Mouse (Mus musculus): Measurements from ENCODE around the gene Rabgef1. TPM values are rescaled to one million over a fixed set of nuclear protein-coding genes. Genes with fewer than 3 reads are reported as not detected.

Rabgef1 gene
- 34.3 and 35.2 TPM in 2 replicates for polyA plus RNA-seq (2016; fragmentation: Nextera tagmentation; extraction: Ambion mirVana)

DNA sequence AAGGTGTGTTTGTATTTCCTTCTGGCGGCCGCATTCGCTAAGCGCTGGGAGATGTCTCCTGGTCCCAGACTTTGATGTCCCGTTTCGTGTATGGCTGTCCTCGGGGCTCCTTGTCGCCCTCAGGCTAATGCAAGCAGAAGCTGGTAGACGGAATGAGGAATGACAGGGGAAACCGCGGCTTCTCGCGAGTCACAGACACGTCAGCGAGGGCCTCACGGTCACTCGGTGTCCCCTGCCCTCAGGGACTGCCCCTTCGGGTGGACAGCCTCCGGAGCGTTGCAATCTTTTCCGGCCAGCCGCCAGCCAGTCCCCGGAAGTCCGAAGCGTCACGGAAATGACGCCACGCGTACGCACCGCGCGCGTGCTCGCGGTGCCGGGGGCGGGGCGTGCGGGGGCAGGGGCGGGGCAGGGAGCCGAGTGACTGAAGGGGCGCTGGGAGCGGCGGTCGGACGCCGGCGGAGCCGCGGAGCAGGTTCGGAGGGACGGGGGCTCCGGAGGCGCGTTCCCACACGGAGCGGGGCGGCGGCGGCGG, at the start of gene Rabgef1:
Rabgef1 (plus strand) TSS at position 376 of the 532 bp plus-strand sequence.
- no peaks in the 10 kb centered on the region for H3K36me3 ChIP-seq
- under 1% methylated on average over 57 of the region's 62 CpGs for WGBS
- peak within 1 kb of the TSS; percentile 86 for H3K4me3 ChIP-seq
- H3K4me2 ChIP-seq (replicated peaks) = peak within 1 kb of the TSS; percentile 71
- no peaks in the 10 kb centered on the region for H3K27me3 ChIP-seq (replicated peaks)
- H3K9ac ChIP-seq = peak within 1 kb of the TSS; percentile 87
- peak; percentile 93 for ATAC-seq (ENCODE audit: low FRiP score, low read depth)
- H3K27ac ChIP-seq = peak within 1 kb of the TSS; percentile 46; the same call in 1 of the 2 replicates
- H3K9me3 ChIP-seq = no peaks in the 10 kb centered on the region
- peaks cover 18% of the 10 kb centered on the region for H3K4me1 ChIP-seq

DNA sequence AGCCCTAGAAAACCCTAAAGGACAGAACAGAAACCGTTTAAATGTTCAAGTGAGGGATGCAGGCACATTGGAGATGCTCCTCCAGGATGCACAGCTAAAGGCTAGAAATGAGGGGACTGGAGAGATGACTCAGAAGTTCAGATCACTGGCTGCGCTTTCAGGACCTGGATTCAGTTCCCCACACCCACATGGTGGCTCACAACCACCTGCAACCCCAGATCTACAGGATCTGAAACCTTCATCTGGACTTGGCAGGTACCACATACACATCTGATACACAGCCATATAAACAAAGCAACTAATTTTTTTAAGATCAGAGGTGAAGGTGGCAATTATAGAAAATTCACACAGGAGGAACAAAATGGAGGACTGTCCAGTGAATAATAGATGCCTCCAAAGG, 49.2 kb upstream of the Rabgef1 start:
- Histone ChIP-seq H3K27me3 (replicated peaks) (no peaks in the 10 kb centered on the region), H3K4me1 (peaks cover 6% of the 10 kb centered on the region; the same call in 1 of the 2 replicates), H3K9ac (no peak overlapping the region), H3K36me3 (no peaks in the 10 kb centered on the region), H3K27ac (no peak overlapping the region), H3K4me3 (no peak overlapping the region), H3K9me3 (no peaks in the 10 kb centered on the region), H3K4me2 (replicated peaks) (no peak overlapping the region)
- WGBS = 94% methylated on average over 2 of the region's 2 CpGs
- ATAC-seq (ENCODE audit: low FRiP score, low read depth) = no peak

DNA sequence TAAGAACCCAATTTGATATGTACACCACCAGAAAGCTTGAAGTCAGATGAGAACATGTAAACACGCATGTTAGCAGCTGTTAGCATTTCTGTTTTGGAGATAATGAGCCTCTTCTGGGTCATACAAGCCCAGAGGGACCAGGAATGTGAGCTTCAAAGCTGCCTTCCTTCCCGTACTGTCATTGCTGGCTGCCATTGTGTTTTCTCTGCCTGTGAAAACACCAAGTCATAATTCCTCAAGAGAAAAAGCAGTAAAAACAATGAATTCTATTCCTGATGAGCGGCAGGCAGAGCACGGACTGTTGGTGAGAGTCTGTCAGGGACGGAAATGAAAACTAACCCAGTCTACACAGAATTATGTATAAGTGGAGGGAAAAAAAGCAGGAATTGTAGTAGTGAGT, 47.3 kb upstream of the Rabgef1 start:
- WGBS = 68% methylated on average over 5 of the region's 5 CpGs
- Histone ChIP-seq H3K9ac (no peak overlapping the region), H3K36me3 (no peaks in the 10 kb centered on the region), H3K4me2 (replicated peaks) (no peak overlapping the region), H3K4me3 (no peak overlapping the region), H3K27ac (no peak overlapping the region), H3K27me3 (replicated peaks) (no peaks in the 10 kb centered on the region), H3K4me1 (peaks cover 11% of the 10 kb centered on the region; the same call in 1 of the 2 replicates), H3K9me3 (no peaks in the 10 kb centered on the region)
- no peak for ATAC-seq (ENCODE audit: low FRiP score, low read depth)

DNA sequence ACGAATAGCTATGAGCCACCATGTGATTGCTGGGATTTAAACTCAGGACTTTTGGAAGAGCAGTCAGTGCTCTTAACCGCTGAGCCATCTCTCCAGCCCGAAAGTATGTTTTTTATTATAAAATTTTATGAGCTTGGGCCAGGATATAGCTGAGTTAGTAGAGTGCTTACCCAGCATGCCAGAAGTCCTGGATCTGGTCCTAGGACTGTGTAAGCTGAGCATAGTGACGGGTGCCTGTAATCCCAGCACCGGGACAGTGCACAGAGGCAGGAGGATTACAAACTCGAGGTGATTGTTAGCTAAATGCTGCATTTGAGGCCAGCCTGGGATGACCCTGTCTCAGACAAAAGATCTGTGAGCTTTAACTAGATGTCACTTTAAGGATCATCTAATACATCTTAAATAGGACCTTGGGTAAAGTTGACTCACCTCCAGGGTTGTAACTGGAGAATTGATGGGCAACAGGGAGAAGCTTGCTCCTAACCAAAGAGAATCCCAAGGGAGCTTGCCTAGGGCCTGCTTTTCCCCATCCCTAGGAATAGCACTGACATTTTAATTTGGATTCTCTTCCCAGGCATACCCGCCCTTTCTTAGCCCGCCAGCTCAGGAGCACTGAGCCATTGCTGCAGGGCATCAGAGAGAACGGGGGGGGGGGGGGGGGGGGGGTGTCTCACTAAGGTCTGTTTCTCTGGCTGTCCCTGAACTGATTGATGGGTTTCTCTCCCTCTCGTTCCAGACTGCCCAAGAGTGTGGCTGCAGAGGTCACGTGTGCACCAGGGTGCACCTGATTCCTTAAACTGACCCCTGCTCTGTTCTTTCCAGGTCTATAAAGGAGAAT, 42.7 kb upstream of the Rabgef1 start:
- 0 out of 2 replicates have a peak, but pooled peaks cover 5% of the 10 kb centered on the region for H3K4me1 ChIP-seq
- no peak overlapping the region for H3K4me2 ChIP-seq (replicated peaks)
- ATAC-seq (ENCODE audit: low FRiP score, low read depth) = no peak
- no peaks in the 10 kb centered on the region for H3K27me3 ChIP-seq (replicated peaks)
- no peak overlapping the region for H3K9ac ChIP-seq
- WGBS = 64% methylated on average over 11 of the region's 11 CpGs
- H3K4me3 ChIP-seq = no peak overlapping the region
- no peaks in the 10 kb centered on the region for H3K36me3 ChIP-seq
- H3K9me3 ChIP-seq = no peaks in the 10 kb centered on the region
- no peak overlapping the region for H3K27ac ChIP-seq

DNA sequence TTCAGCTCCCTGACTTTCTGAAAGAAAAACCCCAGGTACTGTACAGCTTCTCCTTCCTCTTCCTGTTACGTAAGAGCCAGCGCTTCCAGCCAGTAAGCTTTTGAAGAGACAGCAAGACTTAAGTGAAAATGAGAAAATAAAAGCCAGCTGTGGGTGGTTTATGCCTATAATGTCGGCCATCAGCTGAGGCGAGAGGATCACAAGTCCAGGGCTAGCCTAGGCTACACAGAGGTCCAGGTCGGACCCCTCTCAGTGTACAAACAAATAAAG, 42.1 kb upstream of the Rabgef1 start:
- Histone ChIP-seq H3K27me3 (replicated peaks) (no peaks in the 10 kb centered on the region), H3K9me3 (no peaks in the 10 kb centered on the region), H3K9ac (no peak overlapping the region), H3K4me3 (no peak overlapping the region), H3K36me3 (no peaks in the 10 kb centered on the region), H3K4me1 (0 out of 2 replicates have a peak, but pooled peaks cover 5% of the 10 kb centered on the region), H3K4me2 (replicated peaks) (no peak overlapping the region), H3K27ac (no peak overlapping the region)
- 87% methylated on average over 5 of the region's 5 CpGs for WGBS
- no peak for ATAC-seq (ENCODE audit: low FRiP score, low read depth)

DNA sequence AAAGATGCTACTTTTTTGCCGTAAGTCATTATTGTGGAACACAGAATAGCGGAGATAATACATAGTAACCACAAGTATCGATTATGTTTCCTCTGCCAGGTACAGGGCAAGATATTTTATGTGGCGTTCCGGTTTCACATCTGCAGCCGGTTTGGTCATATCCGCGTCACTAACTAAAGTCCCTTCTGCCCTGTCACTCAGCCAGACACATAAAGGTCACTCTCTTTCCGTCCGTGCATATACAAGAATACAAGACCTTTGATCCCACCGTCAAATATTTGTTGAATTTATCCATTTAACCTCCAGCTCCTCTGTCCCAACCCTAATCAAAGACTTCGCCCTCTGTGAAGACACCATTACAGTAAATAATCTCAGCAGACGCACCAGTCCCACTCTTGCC, 35.0 kb upstream of the Rabgef1 start:
- no peak overlapping the region for H3K4me3 ChIP-seq
- ATAC-seq (ENCODE audit: low FRiP score, low read depth) = no peak
- WGBS = 96% methylated on average over 13 of the region's 13 CpGs
- no peaks in the 10 kb centered on the region for H3K9me3 ChIP-seq
- H3K9ac ChIP-seq = no peak overlapping the region
- H3K36me3 ChIP-seq = peaks cover 10% of the 10 kb centered on the region; the same call in 1 of the 2 replicates
- no peak overlapping the region for H3K4me2 ChIP-seq (replicated peaks)
- no peaks in the 10 kb centered on the region for H3K4me1 ChIP-seq
- H3K27ac ChIP-seq = no peak overlapping the region
- H3K27me3 ChIP-seq (replicated peaks) = no peaks in the 10 kb centered on the region

DNA sequence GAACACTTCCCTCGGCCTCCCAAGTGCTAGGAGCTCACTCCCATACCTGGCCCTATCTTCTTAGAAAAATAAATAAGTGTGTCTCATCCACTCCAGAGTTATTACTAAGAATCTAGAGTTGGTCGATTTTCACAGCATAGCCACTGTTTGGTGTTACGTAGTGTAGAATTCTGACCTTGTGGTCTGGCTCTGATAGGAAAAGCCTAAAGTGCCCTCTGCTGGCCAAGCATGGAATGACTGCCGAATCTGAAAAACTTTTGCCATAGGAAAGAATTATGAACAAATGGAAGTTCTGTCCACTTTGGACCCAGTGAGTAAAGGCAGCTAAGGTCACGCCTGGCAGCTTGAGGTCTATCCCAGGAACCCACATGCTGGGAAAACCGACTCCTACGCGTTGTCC, 32.2 kb upstream of the Rabgef1 start:
- no peak for ATAC-seq (ENCODE audit: low FRiP score, low read depth)
- Histone ChIP-seq H3K4me1 (peaks cover 4% of the 10 kb centered on the region; the same call in 1 of the 2 replicates), H3K4me3 (no peak overlapping the region), H3K36me3 (peaks cover 10% of the 10 kb centered on the region; the same call in 1 of the 2 replicates), H3K9me3 (no peaks in the 10 kb centered on the region), H3K27ac (no peak overlapping the region), H3K27me3 (replicated peaks) (no peaks in the 10 kb centered on the region), H3K9ac (no peak overlapping the region), H3K4me2 (replicated peaks) (no peak overlapping the region)
- 35% methylated on average over 8 of the region's 8 CpGs for WGBS

DNA sequence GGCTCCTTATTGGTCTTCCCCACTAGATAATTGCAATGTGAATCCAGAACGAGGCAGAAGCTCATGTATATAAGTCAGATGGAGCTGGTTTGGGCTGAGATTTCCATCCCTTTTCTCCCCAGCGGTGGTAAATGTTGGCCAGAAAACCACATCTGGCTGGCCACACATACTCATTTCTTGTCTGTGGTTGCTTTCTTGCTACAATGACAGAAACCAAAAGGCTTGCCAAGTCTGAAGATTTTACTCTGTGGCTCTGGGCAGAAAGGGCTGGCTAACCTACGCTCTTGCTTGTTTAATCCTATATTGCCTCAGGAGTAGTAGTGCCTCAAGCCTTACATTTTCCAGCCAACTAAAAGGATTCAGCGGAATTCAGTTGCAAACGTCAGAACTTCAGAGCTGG, 30.5 kb upstream of the Rabgef1 start:
- peaks cover 2% of the 10 kb centered on the region; the same call in 1 of the 2 replicates for H3K36me3 ChIP-seq
- H3K27me3 ChIP-seq (replicated peaks) = no peaks in the 10 kb centered on the region
- no peak for ATAC-seq (ENCODE audit: low FRiP score, low read depth)
- no peak overlapping the region for H3K9ac ChIP-seq
- WGBS = 88% methylated on average over 5 of the region's 5 CpGs
- no peaks in the 10 kb centered on the region for H3K9me3 ChIP-seq
- no peak overlapping the region for H3K27ac ChIP-seq
- no peak overlapping the region for H3K4me2 ChIP-seq (replicated peaks)
- H3K4me3 ChIP-seq = no peak overlapping the region
- peaks cover 9% of the 10 kb centered on the region; the same call in 1 of the 2 replicates for H3K4me1 ChIP-seq

DNA sequence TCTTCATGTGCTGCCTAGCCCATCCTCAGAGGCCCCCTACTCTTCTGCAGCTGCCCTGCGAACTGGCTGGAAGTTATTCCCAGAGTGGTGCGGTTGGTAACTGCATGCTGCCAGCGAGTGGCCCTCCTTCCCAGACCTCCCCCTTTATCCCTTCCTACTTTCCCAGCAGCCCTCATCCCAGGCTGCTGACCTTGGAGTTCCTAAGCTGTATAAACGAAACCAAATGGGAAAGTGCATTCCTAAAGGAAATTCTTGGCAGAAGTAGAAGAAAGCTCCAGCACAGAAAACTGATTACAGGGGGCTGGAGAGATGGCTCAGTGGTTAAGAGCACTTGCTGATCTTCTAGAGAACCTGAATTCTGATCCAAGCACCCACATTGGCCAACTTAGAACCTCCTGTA, 29.6 kb upstream of the Rabgef1 start:
- peaks cover 9% of the 10 kb centered on the region; the same call in 1 of the 2 replicates for H3K4me1 ChIP-seq
- H3K27ac ChIP-seq = no peak overlapping the region
- no peak overlapping the region for H3K4me3 ChIP-seq
- no peak overlapping the region for H3K9ac ChIP-seq
- no peaks in the 10 kb centered on the region for H3K36me3 ChIP-seq
- no peak overlapping the region for H3K4me2 ChIP-seq (replicated peaks)
- no peaks in the 10 kb centered on the region for H3K27me3 ChIP-seq (replicated peaks)
- 73% methylated on average over 4 of the region's 4 CpGs for WGBS
- no peak for ATAC-seq (ENCODE audit: low FRiP score, low read depth)
- no peaks in the 10 kb centered on the region for H3K9me3 ChIP-seq

DNA sequence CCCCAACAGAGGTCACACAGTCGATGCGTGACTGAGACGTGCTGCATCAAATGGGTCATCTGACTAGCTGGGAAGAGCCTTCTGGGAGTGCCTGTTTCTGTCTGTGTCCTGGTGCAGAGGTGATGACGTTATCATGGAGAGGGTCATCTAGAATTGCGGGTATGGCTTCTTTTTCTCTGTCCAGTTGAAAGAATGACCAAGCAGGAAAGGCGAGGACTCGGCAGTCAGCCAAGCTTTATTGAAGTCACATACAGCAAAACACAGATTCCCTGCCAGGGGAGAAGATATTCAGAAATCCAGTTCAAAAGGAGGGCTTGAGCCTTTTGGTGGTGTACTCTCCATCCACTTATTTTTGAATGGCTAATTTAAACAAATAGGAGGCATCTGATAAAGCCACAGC, 28.5 kb upstream of the Rabgef1 start:
- 91% methylated on average over 7 of the region's 7 CpGs for WGBS
- Histone ChIP-seq H3K27me3 (replicated peaks) (no peaks in the 10 kb centered on the region), H3K36me3 (no peaks in the 10 kb centered on the region)

DNA sequence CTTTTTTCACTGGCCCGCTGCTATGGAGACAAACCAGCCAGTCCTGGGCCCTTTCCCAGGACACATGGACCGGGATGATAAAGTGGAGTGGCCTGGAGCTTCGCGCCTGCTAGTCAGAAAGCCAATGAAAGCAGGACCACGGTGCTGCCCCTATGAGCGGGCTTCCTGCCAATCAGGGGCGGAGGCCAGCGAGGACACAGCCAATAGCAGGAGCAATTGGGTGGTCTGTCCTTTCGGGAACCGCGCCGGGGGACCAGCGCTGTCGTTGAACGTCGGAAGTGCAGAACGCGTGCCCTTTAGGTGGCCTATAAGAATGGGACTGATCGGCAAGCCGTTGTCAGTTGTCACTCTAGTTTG, 27.6 kb upstream of the Rabgef1 start:
- peaks cover 3% of the 10 kb centered on the region; the same call in 1 of the 2 replicates for H3K36me3 ChIP-seq
- H3K9me3 ChIP-seq = no peaks in the 10 kb centered on the region
- H3K4me1 ChIP-seq = peaks cover 9% of the 10 kb centered on the region; the same call in 1 of the 2 replicates
- H3K27me3 ChIP-seq (replicated peaks) = no peaks in the 10 kb centered on the region
- ATAC-seq (ENCODE audit: low FRiP score, low read depth) = peak; percentile 72
- WGBS = 3% methylated on average over 20 of the region's 20 CpGs
- peak overlapping the region; percentile 91 for H3K4me2 ChIP-seq (replicated peaks)
- H3K4me3 ChIP-seq = peak overlapping the region; percentile 66
- H3K27ac ChIP-seq = peak overlapping the region; percentile 53; the same call in 1 of the 2 replicates
- peak overlapping the region; percentile 38; the same call in 1 of the 2 replicates for H3K9ac ChIP-seq

More for the DNA sequence above, 28.5 kb upstream of the Rabgef1 start:
- no peaks in the 10 kb centered on the region for H3K9me3 ChIP-seq
- no peak overlapping the region for H3K27ac ChIP-seq
- no peak overlapping the region for H3K9ac ChIP-seq
- peaks cover 9% of the 10 kb centered on the region; the same call in 1 of the 2 replicates for H3K4me1 ChIP-seq
- H3K4me3 ChIP-seq = no peak overlapping the region
- H3K4me2 ChIP-seq (replicated peaks) = no peak overlapping the region
- ATAC-seq (ENCODE audit: low FRiP score, low read depth) = no peak

Data from neural tube, embryonic 12.5 days (tissue).